Mouse (Mus musculus) MEL (cell line): ENCODE data around the gene Hmgb1.

ENCODE experiments used
- CTCF ChIP-seq, 3 experiments: IDR thresholded peaks in 2 of 3; conservative IDR thresholded peaks in 1 of 3; 2 replicates each; pipeline ENCODE4 v1.5.1; 2011 to 2012; ENCODE audit warnings: low read length in 3 of 3, low read depth in 2 of 3, mild to moderate bottlenecking in 2 of 3, improper control_type of control experiment in 1 of 3, inconsistent platforms in 1 of 3, mixed read lengths in 1 of 3, moderate library complexity in 1 of 3; ENCODE audit not compliant: control insufficient read depth in 1 of 3, insufficient read depth in 1 of 3, poor library complexity in 1 of 3, severe bottlenecking in 1 of 3
- MEF2A ChIP-seq: IDR thresholded peaks from 2 replicates; pipeline ENCODE4 v1.6.1; 2014; ENCODE audit warnings: low read depth, mild to moderate bottlenecking, inconsistent platforms, low read length, improper control_type of control experiment; ENCODE audit not compliant: poor library complexity, insufficient replicate concordance, severe bottlenecking; ENCODE audit errors: extremely low read depth
- ZC3H11A ChIP-seq: IDR thresholded peaks from 2 replicates; pipeline ENCODE4 v1.6.1; 2012; ENCODE audit warnings: low read depth, mild to moderate bottlenecking, inconsistent platforms, low read length, improper control_type of control experiment

GRCm38 (mm10) chr5:149108178-149108577 lies 76.1 kb downstream of the Hmgb1 start:
- no peak for TF ChIP-seq MEF2A
- TF ChIP-seq CTCF (IDR thresholded peaks at IDR 0.05 in 2 of 3, conservative IDR thresholded peaks at IDR 0.05 in 1 of 3; ENCODE audit: control insufficient read depth in 1 of 3, insufficient read depth in 1 of 3, low read depth in 2 of 3, low read length in 3 of 3, poor library complexity in 1 of 3, severe bottlenecking in 1 of 3), result no peak
- TF ChIP-seq ZC3H11A, result no peak
